Mouse (Mus musculus) large intestine, adult 2 months (tissue): ENCODE results near the gene Alg5. TPM values are rescaled to one million over a fixed set of nuclear protein-coding genes. Genes with fewer than 3 reads are reported as not detected.

Source experiments
- DNase-seq: peaks from one replicate; pipeline ENCODE4 v3.0.0-alpha.2; 2012; ENCODE audit warnings: low read depth, low spot score
- WGBS: fragments of 180-500 bp; shearing (Covaris S2); methylation state at CpG from one replicate; pipeline ENCODE4 v1.1.7; 2018; 5-methylcytosine and 5-hydroxymethylcytosine counted together
- polyA plus RNA-seq: library from polyadenylated mRNA; depleted of rRNA; stranded (reverse); fragments of >200 nt; gene quantifications from 2 replicates; pipeline ENCODE4 v1.2.3, GENCODE M21; 2012; rRNA removed

The Alg5 gene
- polyA plus RNA-seq, 1 experiment = 18.6 TPM

DNA sequence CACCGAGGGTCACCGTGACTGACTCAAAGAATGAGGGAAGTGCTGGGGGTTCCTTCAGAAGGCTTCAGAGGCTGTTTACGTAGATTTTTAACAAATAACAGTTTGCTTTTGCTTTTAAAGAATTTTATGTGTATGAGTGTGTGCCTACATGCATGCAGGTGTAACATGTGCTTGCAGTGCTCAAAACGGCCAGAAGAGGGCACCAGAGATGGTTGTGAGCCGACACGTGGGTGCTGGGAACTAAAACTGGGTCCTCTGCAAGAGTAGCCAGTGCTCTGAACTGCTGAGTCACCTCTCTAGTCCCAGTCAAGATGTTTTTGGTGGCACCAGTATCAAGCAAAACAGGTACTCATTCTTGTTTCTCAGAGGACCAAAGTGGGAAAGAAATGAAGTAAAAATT, 38.3 kb downstream of the Alg5 start:
- 82% methylated on average over 6 of the region's 6 CpGs for WGBS
- no peak for DNase-seq

DNA sequence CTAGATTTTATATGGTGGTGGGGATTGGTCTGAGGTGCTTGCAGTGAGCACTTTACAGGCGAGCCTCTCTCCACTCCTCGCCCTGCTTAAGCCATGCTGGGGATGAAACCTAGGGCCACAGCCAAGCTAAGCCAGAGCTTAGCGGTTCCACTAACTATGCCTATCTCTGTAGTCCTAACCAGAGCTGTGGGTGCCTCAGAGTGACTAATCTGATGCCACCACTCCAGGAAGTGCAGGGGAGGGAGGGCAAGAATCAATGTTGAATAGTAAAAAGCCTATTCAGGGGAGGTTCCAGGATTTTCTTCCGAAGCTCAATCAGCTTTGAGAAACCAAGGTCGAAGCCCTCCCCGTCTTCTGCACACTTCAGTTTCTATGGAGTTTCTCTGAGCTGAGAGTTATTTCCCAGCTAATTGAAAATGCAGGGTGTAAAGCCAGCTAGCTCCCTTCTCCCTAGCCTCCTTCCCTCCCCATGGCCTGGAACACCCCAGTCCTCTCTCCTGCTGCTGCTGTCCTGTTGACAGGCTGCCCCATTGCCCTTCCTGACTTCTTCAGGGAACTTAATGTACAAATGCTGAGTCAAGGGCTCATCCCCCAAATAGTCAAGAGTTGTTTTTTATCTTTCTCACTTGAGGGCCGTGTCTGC, 40.8 kb downstream of the Alg5 start:
- 76% methylated on average over 7 of the region's 7 CpGs for WGBS
- DNase-seq = no peak

DNA sequence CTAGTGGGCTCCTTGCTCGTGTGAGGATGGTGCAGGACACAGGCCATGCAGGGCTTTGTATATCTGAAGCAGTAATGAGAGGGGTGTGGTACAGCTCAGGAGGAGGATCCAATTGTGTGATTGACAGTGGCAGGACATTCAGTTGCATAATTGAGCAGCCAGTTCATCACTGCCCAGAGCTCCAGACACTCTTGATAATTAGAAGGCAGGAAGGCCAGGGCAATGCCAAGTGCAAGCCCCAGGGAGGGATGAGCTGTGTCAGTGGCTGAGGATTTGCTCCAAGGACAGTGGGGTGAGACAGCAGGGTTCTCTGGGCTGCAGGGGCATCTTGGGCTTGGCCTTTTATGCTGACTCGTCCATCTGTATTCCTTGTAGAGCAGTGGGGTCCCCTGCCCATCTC, 55.3 kb downstream of the Alg5 start:
- 49% methylated on average over 2 of the region's 2 CpGs for WGBS
- no peak for DNase-seq

DNA sequence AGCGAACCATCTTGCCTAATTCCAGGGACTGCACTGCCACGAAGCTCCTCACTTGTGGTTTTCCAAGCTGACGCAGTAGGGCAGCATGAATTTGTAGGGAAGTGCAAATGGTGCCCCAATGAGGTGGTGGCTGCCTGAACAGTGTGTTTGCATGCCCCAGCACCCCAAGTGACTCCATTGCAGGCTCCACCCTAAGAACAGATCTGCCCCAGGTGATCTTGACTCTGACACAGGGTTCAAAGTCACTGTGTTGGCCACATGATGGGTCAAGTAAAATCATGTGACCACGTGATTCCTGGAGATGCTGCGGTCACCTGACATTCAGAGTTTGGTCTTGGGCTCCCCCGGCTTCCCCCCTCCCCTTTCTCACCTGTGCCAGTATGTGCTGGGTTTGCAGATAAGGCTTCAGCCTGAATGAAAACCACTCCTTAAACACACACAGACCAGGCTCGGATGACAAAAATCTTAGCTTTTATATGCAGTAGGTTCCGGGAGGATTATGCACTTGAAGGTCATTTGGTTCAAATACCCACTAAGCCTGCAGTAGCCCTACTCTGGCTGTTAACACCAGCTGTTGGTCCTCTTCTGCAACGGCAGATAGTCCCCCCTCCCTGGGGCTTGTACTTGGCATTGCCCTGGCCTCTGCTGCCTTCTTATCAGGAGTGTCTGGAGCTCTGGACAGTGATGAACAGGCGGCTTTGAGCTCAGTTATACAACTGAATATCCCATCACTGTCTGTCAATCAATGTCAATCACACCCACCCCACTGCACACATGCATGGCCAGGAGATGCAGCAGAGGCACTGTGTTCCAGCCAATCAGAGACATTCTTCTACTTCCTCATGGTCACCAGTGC, 56.7 kb downstream of the Alg5 start:
- DNase-seq = no peak
- WGBS = 44% methylated on average over 10 of the region's 10 CpGs

DNA sequence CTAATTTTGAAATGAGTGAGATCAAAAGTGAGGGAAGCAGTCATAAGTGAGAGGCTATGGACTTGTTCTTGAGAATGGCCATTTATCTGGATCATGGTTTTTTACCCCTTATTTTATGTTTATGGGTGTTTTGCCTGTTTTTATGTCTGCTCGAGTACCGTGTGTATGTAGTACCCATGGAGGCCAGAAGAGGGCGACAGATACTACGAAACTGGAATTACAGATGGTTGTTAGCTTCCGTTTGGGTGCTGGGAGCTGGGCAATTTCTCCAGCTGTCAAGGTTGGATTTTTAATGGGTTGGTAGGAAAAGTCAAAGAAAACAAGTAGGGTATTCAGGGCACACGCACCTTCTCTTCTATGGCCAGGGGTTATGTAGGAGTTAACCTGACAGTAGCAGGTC, 58.4 kb downstream of the Alg5 start:
- WGBS = 92% methylated on average over 6 of the region's 6 CpGs
- no peak for DNase-seq

DNA sequence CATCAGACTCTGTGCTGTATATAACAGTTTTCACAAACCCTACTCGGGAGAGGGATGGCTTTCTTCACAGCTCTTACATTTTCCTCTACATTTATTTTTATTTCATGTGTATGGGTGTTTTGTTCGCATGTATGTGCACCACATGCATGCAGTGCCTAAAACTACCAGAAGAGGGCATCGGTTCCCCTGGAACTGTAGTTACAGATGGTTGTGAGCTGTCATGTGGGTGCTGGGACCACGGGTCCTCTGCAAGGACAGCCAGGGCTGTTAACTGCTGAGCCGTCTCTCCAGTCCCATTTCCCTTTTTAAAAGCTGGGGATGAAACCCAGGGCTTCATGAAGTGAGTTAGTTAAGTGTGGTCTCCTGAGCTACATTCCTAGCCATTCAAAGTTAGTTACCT, 60.0 kb downstream of the Alg5 start:
- no peak for DNase-seq
- 93% methylated on average over 5 of the region's 5 CpGs for WGBS

DNA sequence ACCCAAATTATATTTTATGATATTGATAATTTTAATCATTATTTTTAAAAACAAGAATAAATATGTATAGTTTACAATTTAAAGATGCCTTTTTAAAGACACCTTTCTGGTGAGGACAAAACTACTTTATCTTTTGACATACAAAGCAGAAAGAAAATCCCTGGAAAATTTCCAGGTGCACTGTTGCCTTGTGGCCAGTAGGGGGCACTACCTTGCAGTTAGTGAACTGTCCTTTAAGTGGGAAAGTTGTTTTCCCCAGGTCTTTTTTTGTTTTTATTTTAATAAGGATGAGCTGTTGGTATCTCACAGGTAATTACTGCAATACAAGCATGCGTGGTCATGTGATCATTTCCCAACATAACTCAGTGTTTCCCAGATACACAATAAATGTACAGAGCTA, 60.5 kb downstream of the Alg5 start:
- WGBS = 92% methylated on average over 1 of the region's 1 CpGs
- DNase-seq = no peak

DNA sequence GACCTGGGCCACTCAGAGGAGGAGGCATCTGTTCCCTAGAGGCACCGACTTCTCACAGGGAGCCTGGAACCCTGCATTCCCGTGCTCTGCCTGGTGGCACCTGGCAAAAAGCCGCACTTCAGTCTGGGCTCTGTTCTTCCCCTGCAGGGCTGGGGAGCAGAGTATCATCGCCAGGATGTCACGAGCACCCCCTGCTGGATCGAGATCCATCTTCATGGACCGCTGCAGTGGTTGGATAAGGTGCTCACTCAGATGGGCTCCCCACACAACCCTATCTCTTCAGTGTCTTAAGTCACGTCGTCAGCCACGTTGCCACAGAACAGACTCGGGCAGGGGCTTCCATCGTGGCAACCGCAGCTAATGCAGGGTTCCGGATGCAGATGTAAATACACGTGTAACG, 61.9 kb downstream of the Alg5 start:
- WGBS = 28% methylated on average over 16 of the region's 16 CpGs
- DNase-seq = no peak

Other genes with a start within 250 kb of the Alg5 start
- 27.7 and 40.8 TPM in 2 replicates for gene Supt20, start 42.7 kb upstream of the Alg5 start, polyA plus RNA-seq
- gene Gm21958, start 21.2 kb upstream of the Alg5 start, polyA plus RNA-seq = not detected in 2 replicates
- 29.8 and 32.3 TPM in 2 replicates for gene Exosc8, start 146 bp upstream of the Alg5 start, polyA plus RNA-seq
- 0.53 and 1.1 TPM in 2 replicates for gene Smad9, start 20.0 kb downstream of the Alg5 start, polyA plus RNA-seq
- 11.1 and 15.4 TPM in 2 replicates for gene Rfxap, start 72.3 kb downstream of the Alg5 start, polyA plus RNA-seq
- 1.1 and 2.1 TPM in 2 replicates for gene Sertm1, start 180.3 kb downstream of the Alg5 start, polyA plus RNA-seq